Mouse (Mus musculus) heart, postnatal 0 days (tissue): ENCODE results near the gene Acyp1.

Experiments used
- CTCF ChIP-seq: IDR thresholded peaks from 2 replicates; pipeline ENCODE4 v1.5.1; 2016; ENCODE audit warnings: antibody characterized with exemption, control low read depth, low read depth
- EP300 ChIP-seq: IDR thresholded peaks from 2 replicates; pipeline ENCODE4 v1.6.1; 2016; ENCODE audit warnings: antibody characterized with exemption, low read depth

DNA sequence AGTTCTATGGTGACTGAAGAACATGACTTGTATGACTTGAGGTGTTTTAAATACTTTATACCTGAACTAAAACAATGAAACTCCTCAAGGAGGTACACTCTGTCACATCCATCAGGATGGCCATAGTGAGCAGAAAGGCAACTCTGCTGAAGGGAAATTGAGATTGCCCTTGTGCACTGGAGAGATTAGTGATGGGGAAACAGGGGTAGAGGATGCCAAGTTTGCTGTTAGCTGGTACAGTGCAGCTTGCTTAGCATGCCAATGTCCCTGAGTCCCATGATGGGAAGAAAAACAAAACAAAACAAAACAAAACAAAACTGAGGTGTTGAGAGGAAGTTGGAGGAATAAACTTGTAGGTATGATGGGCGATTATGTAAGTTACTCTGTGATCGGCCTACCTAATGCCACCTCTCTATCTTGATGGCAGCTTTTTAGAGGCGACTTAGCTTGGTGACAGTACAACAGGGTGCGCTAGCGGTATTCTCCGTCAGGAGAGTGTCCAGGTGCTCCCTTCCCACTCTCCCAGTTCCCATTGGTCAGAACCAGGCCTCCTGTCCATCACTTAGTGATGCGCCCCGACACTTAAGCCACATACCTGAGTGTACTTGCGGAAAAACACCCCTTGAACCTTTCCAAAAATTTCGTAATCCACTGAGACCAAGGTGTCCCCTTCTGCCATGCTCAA lies 8.7 kb downstream of the Acyp1 start:
- TF ChIP-seq EP300 (no peak), CTCF (no peak)
